Mouse (Mus musculus) cortical plate, adult 2 months (tissue): ENCODE results near the gene Dennd2a. TPM values are rescaled to one million over a fixed set of nuclear protein-coding genes. Genes with fewer than 3 reads are reported as not detected.

Experiments used
- H3K27ac ChIP-seq: fragments of 200-500 bp; 2 replicates; pipeline ENCODE4 v1.5.1; 2012; ENCODE audit warnings: low read length, control low read depth, inconsistent platforms; ENCODE audit not compliant: insufficient read depth
- H3K4me1 ChIP-seq: fragments of 200-500 bp; 2 replicates; pipeline ENCODE4 v1.6.1; 2011; ENCODE audit warnings: low read length; ENCODE audit not compliant: control insufficient read depth, insufficient read depth
- H3K4me3 ChIP-seq: fragments of 200-500 bp; 2 replicates; pipeline ENCODE4 v1.5.1; 2011; ENCODE audit warnings: mild to moderate bottlenecking, low read length, control low read depth; ENCODE audit not compliant: insufficient read depth
- CTCF ChIP-seq: fragments of 200-500 bp; IDR thresholded peaks from 2 replicates; pipeline ENCODE4 v1.5.1; 2011; ENCODE audit warnings: mild to moderate bottlenecking, control low read depth, low read length; ENCODE audit not compliant: insufficient read depth; ENCODE audit errors: extremely low read depth
- POLR2A ChIP-seq: fragments of 200-500 bp; IDR thresholded peaks from 2 replicates; pipeline ENCODE4 v1.6.1; 2011; ENCODE audit warnings: mild to moderate bottlenecking, low read length, control low read depth; ENCODE audit not compliant: insufficient read depth; ENCODE audit errors: extremely low read depth
- polyA plus RNA-seq: library from polyadenylated mRNA; depleted of rRNA; stranded (reverse); fragments of >200 nt; gene quantifications from 2 replicates; pipeline ENCODE4 v1.2.3, GENCODE M21; 2012; rRNA removed

The Dennd2a gene
- polyA plus RNA-seq = 13.1 and 14.0 TPM in 2 replicates

- Histone ChIP-seq H3K27ac (peak within 1 kb of the TSS; percentile 48), H3K4me3 (peak within 1 kb of the TSS; percentile 44), H3K4me1 (peaks cover 2% of the 10 kb centered on the region)
- TF ChIP-seq POLR2A (0 out of 2 replicates have a peak, but pooled peaks have one; percentile 17), CTCF (no peak)
These were observed at the start of gene Dennd2a for GRCm38 (mm10) chr6:39557723-39558261. Dennd2a (minus strand) TSS chr6:39557867.

GRCm38 (mm10) chr6:39607365-39607764, 49.7 kb upstream of the Dennd2a start:
- TF ChIP-seq CTCF (no peak), POLR2A (no peak)

GRCm38 (mm10) chr6:39606862-39607261, 49.2 kb upstream of the Dennd2a start:
- no peak overlapping the region for H3K27ac ChIP-seq
- no peak overlapping the region for H3K4me3 ChIP-seq
- peaks cover 2% of the 10 kb centered on the region for H3K4me1 ChIP-seq
- TF ChIP-seq POLR2A (no peak), CTCF (no peak)

More at GRCm38 (mm10) chr6:39607365-39607764, 49.7 kb upstream of the Dennd2a start:
- Histone ChIP-seq H3K27ac (no peak overlapping the region), H3K4me1 (peaks cover 2% of the 10 kb centered on the region), H3K4me3 (no peak overlapping the region)

GRCm38 (mm10) chr6:39606056-39606455, 48.4 kb upstream of the Dennd2a start:
- Histone ChIP-seq H3K4me1 (peaks cover 2% of the 10 kb centered on the region), H3K4me3 (no peak overlapping the region), H3K27ac (peak overlapping the region; percentile 71; the same call in 1 of the 2 replicates)
- TF ChIP-seq POLR2A (no peak), CTCF (no peak)

GRCm38 (mm10) chr6:39604565-39604964, 46.9 kb upstream of the Dennd2a start:
- Histone ChIP-seq H3K4me1 (peaks cover 2% of the 10 kb centered on the region), H3K4me3 (no peak overlapping the region), H3K27ac (no peak overlapping the region)
- TF ChIP-seq CTCF (no peak), POLR2A (no peak)

GRCm38 (mm10) chr6:39601828-39602227, 44.2 kb upstream of the Dennd2a start:
- TF ChIP-seq POLR2A (no peak), CTCF (no peak)
- Histone ChIP-seq H3K4me3 (no peak overlapping the region), H3K27ac (no peak overlapping the region), H3K4me1 (peaks cover 2% of the 10 kb centered on the region)

GRCm38 (mm10) chr6:39600851-39601250, 43.2 kb upstream of the Dennd2a start:
- H3K4me1 ChIP-seq = peaks cover 2% of the 10 kb centered on the region
- no peak overlapping the region for H3K27ac ChIP-seq
- no peak for TF ChIP-seq CTCF
- no peak for TF ChIP-seq POLR2A
- H3K4me3 ChIP-seq = no peak overlapping the region

- H3K27ac ChIP-seq = peak within 1 kb of the TSS; percentile 97
- no peaks in the 10 kb centered on the region; the same call in 1 of the 2 replicates for H3K4me1 ChIP-seq
- H3K4me3 ChIP-seq = peak within 1 kb of the TSS; percentile 96
- TF ChIP-seq POLR2A (peak; percentile 95), CTCF (no peak)
These were observed 34.9 kb upstream of the Dennd2a start, which contains the start of gene Ndufb2 for GRCm38 (mm10) chr6:39592401-39593214. Ndufb2 (plus strand) TSS chr6:39592574.

GRCm38 (mm10) chr6:39591481-39591880, 33.8 kb upstream of the Dennd2a start:
- Histone ChIP-seq H3K4me1 (no peaks in the 10 kb centered on the region; the same call in 1 of the 2 replicates), H3K27ac (no peak overlapping the region), H3K4me3 (no peak overlapping the region; the same call in 1 of the 2 replicates)
- no peak for TF ChIP-seq POLR2A
